Mouse (Mus musculus): ENCODE results near the gene Abhd6. TPM values are rescaled to one million over a fixed set of nuclear protein-coding genes. Genes with fewer than 3 reads are reported as not detected.

Abhd6 gene
- polyA plus RNA-seq, 1 experiment = 59.1 TPM

DNA sequence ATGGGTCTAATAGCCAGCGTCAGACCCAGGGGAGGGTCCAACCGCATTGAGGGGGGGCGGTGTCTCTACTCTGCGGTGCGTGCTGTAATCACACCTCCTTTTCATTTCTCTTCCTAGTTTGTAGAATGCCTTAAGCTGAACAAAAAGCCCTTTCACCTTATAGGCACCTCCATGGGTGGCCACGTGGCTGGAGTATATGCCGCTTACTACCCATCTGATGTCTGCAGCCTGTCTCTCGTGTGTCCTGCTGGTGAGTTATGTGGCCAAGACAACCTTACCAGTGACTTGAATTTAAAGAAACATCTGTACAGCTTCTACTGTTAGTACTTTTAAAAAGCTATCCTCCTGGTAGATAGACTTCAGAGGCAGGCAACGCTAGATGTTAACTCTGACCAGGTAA, 39.9 kb downstream of the Abhd6 start:
- peaks cover 5% of the 10 kb centered on the region for H3K36me3 ChIP-seq (ENCODE audit: control insufficient read depth, insufficient read depth, low read length)
- no peak for TF ChIP-seq CTCF (IDR thresholded peaks at IDR 0.05; ENCODE audit: extremely low read depth, insufficient read length, insufficient replicate concordance, low read depth, low read length)
- TF ChIP-seq POLR2A (IDR thresholded peaks at IDR 0.05; ENCODE audit: low read depth, low read length) = no peak
- H3K27me3 ChIP-seq (ENCODE audit: control insufficient read depth, insufficient read depth, low read length) = no peaks in the 10 kb centered on the region
- H3K4me3 ChIP-seq (ENCODE audit: low read depth, low read length) = no peak overlapping the region
- 95% methylated on average over 9 of the region's 9 CpGs for WGBS
- no peak overlapping the region for H3K27ac ChIP-seq (ENCODE audit: insufficient read depth, low read depth, low read length)
- H3K4me1 ChIP-seq (ENCODE audit: control insufficient read depth, insufficient read depth, insufficient read length, low read length) = peaks cover 6% of the 10 kb centered on the region

DNA sequence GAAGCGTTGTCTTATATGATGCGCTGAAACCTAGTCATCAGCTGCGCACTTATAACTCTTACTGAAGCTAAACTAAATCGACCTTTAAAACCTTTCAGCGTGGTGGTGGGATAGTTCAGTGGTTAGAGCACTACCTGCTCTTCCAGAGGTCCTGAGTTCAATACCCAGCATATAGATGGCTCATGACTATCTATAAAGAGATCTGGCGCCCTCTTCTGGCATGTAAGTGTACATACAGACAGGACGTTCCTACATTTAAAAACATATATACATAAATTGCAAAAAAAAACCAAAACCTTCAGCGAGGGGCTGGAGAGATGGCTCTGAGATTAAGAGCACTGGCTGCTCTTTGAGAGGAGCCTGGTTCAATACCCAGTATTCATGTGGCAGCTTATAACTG, 41.6 kb downstream of the Abhd6 start:
- WGBS = 68% methylated on average over 8 of the region's 8 CpGs
- TF ChIP-seq POLR2A (IDR thresholded peaks at IDR 0.05; ENCODE audit: low read depth, low read length) (no peak), CTCF (IDR thresholded peaks at IDR 0.05; ENCODE audit: extremely low read depth, insufficient read length, insufficient replicate concordance, low read depth, low read length) (no peak)
- H3K4me1 ChIP-seq (ENCODE audit: control insufficient read depth, insufficient read depth, insufficient read length, low read length) = peaks cover 6% of the 10 kb centered on the region
- H3K36me3 ChIP-seq (ENCODE audit: control insufficient read depth, insufficient read depth, low read length) = peaks cover 9% of the 10 kb centered on the region
- H3K27ac ChIP-seq (ENCODE audit: insufficient read depth, low read depth, low read length) = no peak overlapping the region
- H3K4me3 ChIP-seq (ENCODE audit: low read depth, low read length) = no peak overlapping the region
- H3K27me3 ChIP-seq (ENCODE audit: control insufficient read depth, insufficient read depth, low read length) = no peaks in the 10 kb centered on the region

DNA sequence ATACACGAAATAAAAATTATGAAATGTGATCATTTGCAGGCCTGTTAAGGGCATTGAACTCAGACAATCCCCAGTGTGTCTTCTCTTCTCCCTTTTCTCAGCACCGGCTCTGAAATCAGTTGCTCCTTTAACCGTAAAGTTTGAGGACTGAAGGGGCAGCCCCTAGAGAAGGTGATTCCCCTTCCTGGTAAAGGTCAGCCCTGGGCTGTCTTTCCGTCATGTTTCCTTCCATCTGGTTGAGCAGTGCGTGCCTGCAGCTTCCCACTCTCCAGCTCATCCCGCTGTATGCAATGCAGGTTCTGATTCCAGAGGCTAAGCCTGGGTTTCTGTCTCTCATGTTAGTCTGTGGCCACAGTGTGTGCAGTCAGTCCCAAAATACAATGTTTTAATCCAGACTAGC, 42.1 kb downstream of the Abhd6 start:
- 83% methylated on average over 6 of the region's 6 CpGs for WGBS

DNA sequence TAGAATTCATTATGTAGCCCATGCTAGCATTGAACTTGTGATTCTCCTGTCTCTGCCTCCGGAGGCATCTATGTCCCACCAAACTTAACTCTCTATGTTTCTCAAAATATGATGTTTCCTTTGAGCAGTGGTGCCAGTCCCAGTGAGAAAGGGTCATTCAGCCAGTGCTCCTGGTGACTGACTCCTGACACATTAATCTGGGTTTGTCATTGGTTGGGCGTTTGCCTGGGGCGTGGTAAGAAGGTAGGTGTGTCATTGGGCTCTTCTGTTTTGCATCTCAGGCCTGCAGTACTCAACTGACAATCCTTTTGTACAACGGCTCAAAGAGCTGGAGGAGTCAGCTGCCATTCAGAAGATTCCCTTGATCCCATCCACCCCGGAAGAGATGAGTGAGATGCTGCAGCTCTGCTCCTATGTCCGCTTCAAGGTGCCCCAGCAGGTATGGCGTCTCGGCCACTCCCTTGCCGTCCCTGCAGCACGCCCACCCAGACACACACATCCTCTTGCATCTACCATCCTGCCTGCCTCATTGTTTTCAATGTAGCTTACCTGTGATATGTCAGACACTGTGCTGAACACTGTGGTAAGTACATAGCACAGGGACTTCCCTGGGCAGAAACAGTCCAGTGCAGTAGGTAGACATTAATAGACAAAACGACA, 42.6 kb downstream of the Abhd6 start:
- TF ChIP-seq CTCF (IDR thresholded peaks at IDR 0.05; ENCODE audit: extremely low read depth, insufficient read length, insufficient replicate concordance, low read depth, low read length) = no peak
- no peak for TF ChIP-seq POLR2A (IDR thresholded peaks at IDR 0.05; ENCODE audit: low read depth, low read length)
- 87% methylated on average over 11 of the region's 11 CpGs for WGBS
- no peak overlapping the region for H3K27ac ChIP-seq (ENCODE audit: insufficient read depth, low read depth, low read length)
- no peak overlapping the region for H3K4me3 ChIP-seq (ENCODE audit: low read depth, low read length)
- H3K4me1 ChIP-seq (ENCODE audit: control insufficient read depth, insufficient read depth, insufficient read length, low read length) = peaks cover 6% of the 10 kb centered on the region
- peaks cover 12% of the 10 kb centered on the region for H3K36me3 ChIP-seq (ENCODE audit: control insufficient read depth, insufficient read depth, low read length)
- no peaks in the 10 kb centered on the region for H3K27me3 ChIP-seq (ENCODE audit: control insufficient read depth, insufficient read depth, low read length)

More for the DNA sequence above, 42.1 kb downstream of the Abhd6 start:
- no peak for TF ChIP-seq CTCF (IDR thresholded peaks at IDR 0.05; ENCODE audit: extremely low read depth, insufficient read length, insufficient replicate concordance, low read depth, low read length)
- TF ChIP-seq POLR2A (IDR thresholded peaks at IDR 0.05; ENCODE audit: low read depth, low read length) = no peak
- no peak overlapping the region for H3K4me3 ChIP-seq (ENCODE audit: low read depth, low read length)
- peaks cover 6% of the 10 kb centered on the region for H3K4me1 ChIP-seq (ENCODE audit: control insufficient read depth, insufficient read depth, insufficient read length, low read length)
- H3K27ac ChIP-seq (ENCODE audit: insufficient read depth, low read depth, low read length) = no peak overlapping the region
- peaks cover 9% of the 10 kb centered on the region for H3K36me3 ChIP-seq (ENCODE audit: control insufficient read depth, insufficient read depth, low read length)
- H3K27me3 ChIP-seq (ENCODE audit: control insufficient read depth, insufficient read depth, low read length) = no peaks in the 10 kb centered on the region

DNA sequence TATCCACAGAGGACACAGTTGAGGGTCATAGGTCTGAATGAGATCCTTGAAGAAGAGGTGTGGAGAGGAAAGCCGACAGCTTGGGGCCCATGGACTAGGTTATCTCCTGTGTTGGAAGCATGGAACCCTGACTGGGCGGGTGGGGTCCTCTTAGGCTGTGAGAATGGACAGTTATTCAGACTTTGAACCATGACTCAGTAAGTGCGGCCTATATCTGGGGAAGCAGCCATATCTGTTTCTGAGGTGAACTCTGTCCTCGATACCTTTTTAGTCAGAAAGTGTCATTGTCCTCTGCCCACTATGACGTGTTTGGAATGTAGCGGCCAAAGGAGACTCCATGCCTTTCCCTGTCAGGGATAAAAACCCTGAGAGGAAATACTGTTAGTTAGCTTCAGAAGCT, 44.1 kb downstream of the Abhd6 start:
- Histone ChIP-seq H3K4me1 (ENCODE audit: control insufficient read depth, insufficient read depth, insufficient read length, low read length) (peaks cover 6% of the 10 kb centered on the region), H3K27me3 (ENCODE audit: control insufficient read depth, insufficient read depth, low read length) (no peaks in the 10 kb centered on the region), H3K36me3 (ENCODE audit: control insufficient read depth, insufficient read depth, low read length) (peaks cover 21% of the 10 kb centered on the region), H3K4me3 (ENCODE audit: low read depth, low read length) (no peak overlapping the region), H3K27ac (ENCODE audit: insufficient read depth, low read depth, low read length) (no peak overlapping the region)
- TF ChIP-seq POLR2A (IDR thresholded peaks at IDR 0.05; ENCODE audit: low read depth, low read length) (no peak), CTCF (IDR thresholded peaks at IDR 0.05; ENCODE audit: extremely low read depth, insufficient read length, insufficient replicate concordance, low read depth, low read length) (no peak)
- 57% methylated on average over 6 of the region's 6 CpGs for WGBS

DNA sequence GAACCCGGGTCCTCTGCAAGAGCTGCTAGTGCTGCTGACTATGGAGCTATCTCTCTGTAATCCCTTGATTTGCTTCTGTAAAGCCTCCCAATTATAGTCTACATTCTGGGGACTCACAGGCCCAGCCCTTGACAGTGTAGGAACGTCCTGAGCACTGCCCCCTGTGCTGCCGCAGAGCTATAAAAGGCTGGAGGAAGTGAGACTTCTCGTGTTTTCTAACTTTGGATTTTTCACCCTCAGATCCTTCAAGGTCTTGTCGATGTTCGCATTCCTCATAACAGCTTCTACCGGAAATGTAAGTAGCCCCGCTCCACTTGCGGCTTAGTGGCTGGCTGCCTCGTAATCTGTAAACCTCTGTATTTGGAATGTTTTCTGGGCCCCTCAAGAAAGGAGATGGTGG, 46.6 kb downstream of the Abhd6 start:
- peaks cover 6% of the 10 kb centered on the region for H3K4me1 ChIP-seq (ENCODE audit: control insufficient read depth, insufficient read depth, insufficient read length, low read length)
- H3K36me3 ChIP-seq (ENCODE audit: control insufficient read depth, insufficient read depth, low read length) = peaks cover 20% of the 10 kb centered on the region
- no peaks in the 10 kb centered on the region for H3K27me3 ChIP-seq (ENCODE audit: control insufficient read depth, insufficient read depth, low read length)
- WGBS = 86% methylated on average over 10 of the region's 10 CpGs
- no peak overlapping the region for H3K4me3 ChIP-seq (ENCODE audit: low read depth, low read length)
- TF ChIP-seq CTCF (IDR thresholded peaks at IDR 0.05; ENCODE audit: extremely low read depth, insufficient read length, insufficient replicate concordance, low read depth, low read length) (no peak), POLR2A (IDR thresholded peaks at IDR 0.05; ENCODE audit: low read depth, low read length) (no peak)
- no peak overlapping the region for H3K27ac ChIP-seq (ENCODE audit: insufficient read depth, low read depth, low read length)

DNA sequence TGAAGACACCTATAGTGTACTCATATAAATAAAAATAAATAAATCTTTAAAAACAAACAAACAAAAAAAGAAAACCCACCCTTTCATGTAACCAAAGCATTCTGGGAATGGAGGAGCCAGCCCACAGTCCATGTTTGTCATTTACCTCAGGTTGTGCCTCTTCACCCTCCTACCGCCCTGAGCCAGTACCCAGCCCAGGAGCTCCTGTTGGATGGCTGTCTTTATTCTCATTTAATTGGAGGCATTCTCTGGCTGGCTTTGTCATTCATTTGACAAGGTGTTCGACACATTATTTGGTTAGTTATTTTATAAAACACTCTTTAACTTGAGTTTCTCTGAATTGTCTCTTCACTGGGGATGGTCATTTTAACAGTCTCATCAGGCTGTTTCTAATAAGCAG, 49.2 kb downstream of the Abhd6 start:
- Histone ChIP-seq H3K27ac (ENCODE audit: insufficient read depth, low read depth, low read length) (no peak overlapping the region), H3K4me1 (ENCODE audit: control insufficient read depth, insufficient read depth, insufficient read length, low read length) (peaks cover 2% of the 10 kb centered on the region), H3K36me3 (ENCODE audit: control insufficient read depth, insufficient read depth, low read length) (peaks cover 25% of the 10 kb centered on the region), H3K27me3 (ENCODE audit: control insufficient read depth, insufficient read depth, low read length) (no peaks in the 10 kb centered on the region), H3K4me3 (ENCODE audit: low read depth, low read length) (no peak overlapping the region)
- WGBS = 91% methylated on average over 2 of the region's 2 CpGs
- TF ChIP-seq CTCF (IDR thresholded peaks at IDR 0.05; ENCODE audit: extremely low read depth, insufficient read length, insufficient replicate concordance, low read depth, low read length) = no peak
- TF ChIP-seq POLR2A (IDR thresholded peaks at IDR 0.05; ENCODE audit: low read depth, low read length) = no peak

Data from small intestine, adult 2 months (tissue).